Mouse (Mus musculus): Measurements from ENCODE around the gene Slc16a8.

Gene Slc16a8

GRCm38 (mm10) chr15:79216191-79216590 lies 38.4 kb downstream of the Slc16a8 start:
- DNase-seq (ENCODE audit: low spot score in 2 of 2) = no peak

- DNase-seq (ENCODE audit: low spot score in 2 of 2) = no peak
Observed at GRCm38 (mm10) chr15:79213591-79213990, 41.0 kb downstream of the Slc16a8 start.

GRCm38 (mm10) chr15:79212750-79213446 lies 41.7 kb downstream of the Slc16a8 start:
- no peak for DNase-seq (ENCODE audit: low spot score in 2 of 2)

GRCm38 (mm10) chr15:79210357-79210756 lies 44.2 kb downstream of the Slc16a8 start:
- no peak for DNase-seq (ENCODE audit: low spot score in 2 of 2)

GRCm38 (mm10) chr15:79208758-79209439 lies 45.7 kb downstream of the Slc16a8 start:
- DNase-seq (ENCODE audit: low spot score in 2 of 2) = peak; percentile 46 to 58

- no peak for DNase-seq (ENCODE audit: low spot score in 2 of 2)
Observed at GRCm38 (mm10) chr15:79208211-79208610, 46.4 kb downstream of the Slc16a8 start.

- DNase-seq (ENCODE audit: low spot score in 2 of 2) = no peak
Observed at GRCm38 (mm10) chr15:79202575-79202974, 52.0 kb downstream of the Slc16a8 start.

- no peak for DNase-seq (ENCODE audit: low spot score in 2 of 2)
Observed at GRCm38 (mm10) chr15:79201491-79202150, 52.9 kb downstream of the Slc16a8 start.
